Mouse (Mus musculus): ENCODE results near the gene 1520401A03Rik.

1520401A03Rik gene

DNA sequence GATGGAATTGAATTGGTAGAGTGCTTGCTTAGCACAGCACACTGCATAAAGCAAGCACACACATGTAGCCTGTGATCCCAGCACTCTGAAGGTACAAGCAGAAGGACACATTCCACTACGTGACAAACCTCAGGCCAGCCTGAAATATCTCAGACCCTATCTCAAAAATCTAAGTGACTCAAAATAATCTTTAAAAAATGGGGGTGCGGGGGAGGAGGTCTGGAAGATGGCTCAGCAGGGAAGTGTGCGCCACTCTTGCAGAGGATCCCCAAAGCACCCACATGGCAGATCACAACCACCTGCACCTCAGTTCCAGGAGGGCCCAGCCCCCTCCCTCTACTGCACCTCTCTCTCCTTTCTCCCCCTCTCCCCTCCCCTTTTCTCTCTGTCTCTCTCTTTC is 51.1 kb downstream of the 1520401A03Rik start:
- no peak for TF ChIP-seq GATA4 (IDR thresholded peaks at IDR 0.05; ENCODE audit: insufficient replicate concordance, low read length)

DNA sequence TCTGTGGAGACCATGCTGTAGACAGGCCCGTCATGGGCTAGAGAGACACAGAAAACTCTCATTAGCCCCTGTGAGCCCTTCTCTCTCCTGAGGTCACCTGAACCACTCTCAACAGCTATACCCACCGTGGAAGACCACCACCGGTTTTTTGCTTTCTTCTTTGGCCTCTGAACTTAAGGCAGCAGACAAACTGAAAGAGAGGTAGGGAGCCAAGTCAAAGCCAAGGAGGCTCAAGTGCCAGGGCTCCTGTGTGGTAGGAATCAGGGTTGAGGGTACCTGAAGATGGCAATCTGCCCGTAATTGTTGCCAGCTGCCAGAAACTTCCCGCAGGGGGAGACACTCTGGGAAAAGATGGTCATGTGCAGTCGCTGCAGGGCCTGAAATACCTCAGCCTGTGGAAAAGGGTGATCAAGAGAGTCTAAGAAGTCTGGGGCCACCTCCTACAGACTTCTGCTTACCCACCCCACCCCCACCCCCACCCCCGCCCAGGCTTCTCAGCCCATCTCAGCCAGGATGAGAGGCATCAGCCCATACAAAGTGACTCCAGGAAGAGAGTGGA is 52.0 kb downstream of the 1520401A03Rik start:
- no peak for TF ChIP-seq GATA4 (IDR thresholded peaks at IDR 0.05; ENCODE audit: insufficient replicate concordance, low read length)

GRCm38 (mm10) chr17:23665511-23665910 is 57.1 kb downstream of the 1520401A03Rik start:
- TF ChIP-seq GATA4 (IDR thresholded peaks at IDR 0.05; ENCODE audit: insufficient replicate concordance, low read length) = no peak

DNA sequence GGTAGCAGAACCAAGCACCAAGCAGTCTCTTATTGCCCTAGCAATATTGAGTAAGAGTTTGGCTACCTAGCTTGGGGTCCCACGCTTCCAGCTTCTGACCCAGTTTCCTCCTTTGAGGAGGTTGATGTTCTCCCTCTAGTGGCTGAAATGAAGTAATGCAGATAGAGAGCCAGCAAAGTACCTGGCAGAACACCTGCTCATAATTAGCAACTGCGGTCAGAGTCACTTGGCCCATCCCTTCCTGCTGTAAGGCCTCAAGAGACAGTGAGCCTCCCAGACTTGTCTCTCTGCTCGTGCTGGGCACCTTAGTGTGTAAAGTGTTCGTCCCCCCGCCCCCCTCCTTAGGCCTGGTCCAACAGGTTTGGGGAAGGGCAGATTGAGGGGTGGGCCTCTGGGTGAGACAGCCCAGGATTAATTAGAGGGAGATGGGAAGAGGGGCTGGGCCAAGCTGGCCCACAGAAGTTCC is 58.0 kb downstream of the 1520401A03Rik start:
- no peak for TF ChIP-seq GATA4 (IDR thresholded peaks at IDR 0.05; ENCODE audit: insufficient replicate concordance, low read length)

DNA sequence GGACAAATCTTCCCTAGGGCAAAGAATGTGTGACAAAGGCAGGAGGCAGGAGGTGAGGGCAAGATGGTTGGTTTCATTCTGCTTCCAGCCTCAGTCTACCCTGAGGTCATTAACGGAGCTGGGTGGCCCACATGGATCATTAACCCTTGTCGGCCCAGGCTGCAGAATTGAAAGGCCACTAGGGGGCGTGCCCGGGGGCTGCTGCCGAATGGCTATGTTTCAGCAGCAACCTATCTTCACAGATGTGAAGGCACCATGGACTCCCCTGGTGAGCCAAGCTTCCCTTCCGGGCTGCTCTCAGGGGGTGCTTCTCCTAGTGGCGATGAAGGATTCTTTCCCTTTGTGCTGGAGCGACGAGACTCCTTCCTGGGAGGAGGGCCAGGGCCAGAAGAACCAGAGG is 61.1 kb downstream of the 1520401A03Rik start:
- TF ChIP-seq GATA4 (IDR thresholded peaks at IDR 0.05; ENCODE audit: insufficient replicate concordance, low read length) = no peak

DNA sequence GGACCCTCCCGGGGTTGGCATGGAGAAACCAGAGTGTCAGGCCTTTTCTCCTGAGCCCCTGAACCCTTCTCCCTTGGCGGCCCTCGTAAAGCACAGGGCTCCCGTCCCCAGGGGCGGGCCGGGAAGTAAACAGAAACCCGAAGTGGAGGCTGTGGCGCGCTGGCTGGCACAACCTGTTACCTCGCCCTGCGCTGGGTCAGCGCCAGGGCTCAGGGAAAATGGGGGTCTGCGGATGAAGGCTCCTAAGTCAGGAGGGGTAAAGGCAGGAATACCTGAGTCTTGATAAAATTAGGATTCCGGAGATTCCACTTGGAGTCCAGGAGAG is 61.7 kb downstream of the 1520401A03Rik start:
- no peak for TF ChIP-seq GATA4 (IDR thresholded peaks at IDR 0.05; ENCODE audit: insufficient replicate concordance, low read length)

GRCm38 (mm10) chr17:23660117-23660875 is 62.3 kb downstream of the 1520401A03Rik start, which contains the start of gene Bicdl2:
Bicdl2 (plus strand) TSS chr17:23660506.
- no peak for TF ChIP-seq GATA4 (IDR thresholded peaks at IDR 0.05; ENCODE audit: insufficient replicate concordance, low read length)

DNA sequence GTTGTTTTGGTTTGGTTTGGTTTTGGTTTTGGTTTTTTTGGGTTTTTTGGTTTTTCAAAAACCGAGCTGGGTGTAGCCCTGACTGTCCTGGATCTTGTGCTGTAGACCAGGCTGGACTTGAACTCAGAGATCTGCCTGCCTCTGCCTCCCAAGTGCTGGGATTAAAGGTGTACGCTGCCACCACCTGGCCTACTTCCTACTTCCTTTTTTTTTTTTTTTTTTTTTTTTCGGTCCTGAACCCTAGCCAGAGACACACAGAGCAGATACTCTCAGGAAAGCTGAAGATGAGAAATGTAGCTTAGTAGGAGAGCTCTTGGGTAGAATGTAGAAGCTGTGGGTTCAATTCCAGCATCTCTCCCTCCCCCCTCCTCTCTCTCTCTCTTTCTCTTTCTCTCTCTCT is 64.1 kb downstream of the 1520401A03Rik start:
- TF ChIP-seq GATA4 (IDR thresholded peaks at IDR 0.05; ENCODE audit: insufficient replicate concordance, low read length) = no peak
